Mouse (Mus musculus): ENCODE results near the gene Tmem245.

Gene Tmem245

DNA sequence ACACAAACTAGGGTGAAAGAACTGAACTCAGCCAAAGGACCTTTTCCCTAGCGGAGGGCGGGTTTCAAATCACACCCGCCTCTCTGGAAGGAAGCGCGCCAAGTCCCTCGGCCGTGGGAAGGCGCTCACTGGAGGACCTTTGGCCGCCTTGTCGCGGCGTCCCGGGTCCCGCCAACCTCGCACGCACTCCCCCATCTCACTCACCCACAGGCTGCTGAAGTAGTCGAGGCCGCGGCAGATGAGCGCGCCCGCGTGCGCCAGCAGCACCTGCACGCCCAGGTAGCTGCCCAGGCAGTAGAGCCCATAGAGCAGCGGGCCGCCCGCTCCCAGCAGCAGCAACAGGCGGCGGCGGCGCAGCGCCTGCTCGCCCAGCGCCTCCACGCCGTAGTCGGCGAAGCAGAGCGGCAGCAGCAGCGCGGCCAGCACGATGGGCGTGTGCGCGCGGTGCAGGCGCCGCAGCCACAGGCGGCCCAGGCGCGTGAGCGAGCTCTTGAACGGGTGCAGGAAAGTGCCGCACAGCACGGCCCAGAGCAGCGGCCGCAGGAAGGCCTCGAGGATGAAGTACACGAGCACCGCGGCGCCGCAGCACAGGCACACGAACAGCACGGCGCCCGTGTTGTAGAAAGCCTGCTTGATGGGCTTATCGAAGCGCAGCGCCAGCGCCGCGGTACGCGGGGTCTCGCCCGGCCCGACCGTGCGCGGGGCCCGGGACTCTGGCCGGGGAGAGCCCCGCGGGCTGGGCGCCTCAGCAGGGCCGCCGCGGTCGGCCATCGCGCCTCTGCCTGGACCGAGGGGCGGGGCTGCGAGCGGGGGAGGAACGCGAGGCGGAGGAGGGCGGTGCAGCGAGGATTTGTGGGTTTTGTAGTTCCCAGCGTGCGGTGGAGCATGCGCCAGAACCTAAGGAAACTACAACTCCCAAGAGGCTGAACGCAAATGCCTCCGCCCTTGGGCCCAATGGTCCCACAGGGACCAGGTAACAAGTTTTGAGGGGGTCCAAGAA lies at the start of gene Tmem245:
Gene Tmem245 (minus strand): TSS at position 797 of the 1,000 bp plus-strand sequence.
- peak; percentile 98 for DNase-seq (ENCODE audit: low spot score)

DNA sequence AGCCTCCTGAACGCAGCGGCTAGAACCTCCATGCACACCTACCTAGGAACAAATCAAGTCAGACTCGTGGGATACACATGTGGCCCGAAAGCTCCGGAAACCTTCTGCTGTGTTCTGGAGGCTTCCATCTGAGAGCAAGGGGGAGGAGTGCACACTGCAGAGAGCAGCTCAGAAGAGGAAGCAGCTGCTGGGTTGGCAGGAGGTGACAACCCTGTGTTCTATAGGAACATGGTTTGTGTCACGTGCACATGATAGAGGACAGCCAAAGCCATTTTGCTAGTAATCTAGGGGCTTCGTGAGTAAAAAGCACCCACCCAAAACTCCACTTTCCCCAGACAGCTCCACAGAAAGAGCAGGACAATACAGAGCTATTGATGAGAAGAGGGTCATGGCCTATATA lies 46.1 kb upstream of the Tmem245 start:
- no peak for DNase-seq (ENCODE audit: low spot score)

DNA sequence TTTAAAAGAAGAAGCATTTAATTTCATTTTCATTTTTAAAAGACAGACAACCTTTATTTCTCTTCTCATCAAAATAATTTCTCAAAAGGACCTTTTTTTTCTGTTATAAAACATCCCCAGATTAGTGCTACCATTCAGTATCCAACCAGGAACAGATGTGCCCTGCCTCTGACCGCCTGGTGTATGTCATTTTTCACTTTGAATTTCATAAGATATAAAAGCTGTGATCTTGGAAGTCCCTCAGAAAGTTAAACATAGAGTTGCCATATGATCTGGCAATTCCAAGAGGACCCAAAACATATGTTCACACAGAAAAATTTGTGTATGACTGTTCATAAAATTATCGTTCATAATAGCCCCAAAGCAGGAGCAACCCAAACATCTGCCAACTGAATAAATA lies 44.7 kb upstream of the Tmem245 start:
- DNase-seq (ENCODE audit: low spot score): no peak

- DNase-seq (ENCODE audit: low spot score): peak; percentile 32
Measured at GRCm38 (mm10) chr4:56990215-56990584, 43.0 kb upstream of the Tmem245 start, which contains the start of gene Frrs1l. TSS of gene Frrs1l (minus strand) at chr4:56990391.

DNA sequence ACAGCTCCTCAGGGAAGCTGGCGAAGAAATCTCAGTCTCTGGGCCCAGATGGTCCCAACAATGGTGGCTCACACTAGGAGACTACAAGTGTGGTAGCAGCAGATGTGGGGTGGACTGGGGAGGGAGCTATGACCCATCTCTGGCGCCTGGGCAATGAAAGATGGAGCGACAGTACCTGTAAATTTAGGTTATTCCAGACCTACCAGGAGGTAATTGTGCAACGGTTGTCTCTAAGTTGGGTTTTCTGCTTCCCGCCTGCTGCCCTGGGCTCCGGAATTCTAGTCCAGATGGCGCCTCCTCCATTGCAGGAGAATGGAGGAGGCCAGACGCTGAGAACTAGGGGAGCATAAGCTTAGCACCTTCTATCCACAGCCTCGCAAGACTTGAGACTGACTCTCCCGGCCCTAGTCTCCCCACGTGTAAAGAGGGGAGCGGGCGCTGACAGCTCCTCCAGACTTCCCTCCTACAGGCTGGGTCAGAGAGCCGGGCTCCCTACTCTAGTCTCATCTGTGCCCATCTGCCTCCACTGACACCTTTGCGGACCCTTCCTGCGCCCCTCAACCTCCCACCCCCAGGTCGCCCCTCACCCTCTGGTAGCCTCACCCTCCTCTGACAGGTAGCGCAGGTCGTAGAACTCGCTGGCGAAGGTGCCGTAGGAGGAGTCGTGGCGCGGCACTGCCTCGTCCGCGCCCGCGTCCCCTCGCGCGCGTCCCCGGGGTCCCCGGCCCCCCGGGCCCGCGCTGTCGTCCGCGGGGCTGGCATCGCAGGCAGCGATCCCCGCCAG lies 42.4 kb upstream of the Tmem245 start:
- peak; percentile 22 for DNase-seq (ENCODE audit: low spot score)

GRCm38 (mm10) chr4:56965586-56966179 lies 18.4 kb upstream of the Tmem245 start:
- no peak for DNase-seq (ENCODE audit: low spot score)

GRCm38 (mm10) chr4:56963687-56964086 lies 16.4 kb upstream of the Tmem245 start:
- no peak for DNase-seq (ENCODE audit: low spot score)

- no peak for DNase-seq (ENCODE audit: low spot score)
Measured at GRCm38 (mm10) chr4:56961320-56961925, 14.2 kb upstream of the Tmem245 start.

DNA sequence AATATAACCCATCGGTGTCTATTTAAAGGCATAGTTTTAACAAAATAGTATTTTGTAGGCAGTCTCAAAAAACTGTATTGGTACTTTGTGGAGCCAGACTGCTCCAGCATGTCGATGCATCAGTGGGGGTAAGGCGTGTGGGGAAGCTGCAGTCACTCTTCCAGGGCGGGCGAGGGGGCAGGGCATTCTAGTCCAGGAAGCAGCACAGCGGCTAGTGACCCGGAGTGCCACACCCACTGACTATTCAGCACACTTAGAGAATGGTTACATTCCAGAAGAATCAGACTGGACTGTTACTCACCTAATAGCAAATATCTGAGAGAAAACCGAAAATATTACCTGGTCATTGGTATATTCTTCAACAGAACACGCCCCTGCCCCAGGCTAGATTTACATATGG lies 10.3 kb upstream of the Tmem245 start:
- no peak for DNase-seq (ENCODE audit: low spot score)

DNA sequence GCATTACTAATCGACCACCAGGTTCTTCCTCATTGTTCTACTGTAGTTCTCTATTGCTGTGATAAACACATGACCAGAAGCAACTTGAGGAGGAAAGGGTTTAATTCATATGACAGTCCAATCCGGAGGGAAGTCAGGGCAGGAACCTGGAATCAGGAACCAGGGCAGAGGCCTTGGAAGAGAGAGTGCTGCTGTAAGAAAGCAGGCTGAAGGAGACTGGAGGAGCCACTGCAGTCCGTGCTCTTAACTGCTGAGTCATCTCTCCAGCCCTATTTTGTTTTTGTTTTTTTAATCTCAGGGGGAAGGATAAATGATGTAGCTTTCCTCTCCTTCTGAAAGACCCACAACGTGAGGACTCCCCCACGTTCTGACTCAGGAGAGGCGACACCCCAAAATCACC lies 6.0 kb upstream of the Tmem245 start:
- DNase-seq (ENCODE audit: low spot score): no peak

DNA sequence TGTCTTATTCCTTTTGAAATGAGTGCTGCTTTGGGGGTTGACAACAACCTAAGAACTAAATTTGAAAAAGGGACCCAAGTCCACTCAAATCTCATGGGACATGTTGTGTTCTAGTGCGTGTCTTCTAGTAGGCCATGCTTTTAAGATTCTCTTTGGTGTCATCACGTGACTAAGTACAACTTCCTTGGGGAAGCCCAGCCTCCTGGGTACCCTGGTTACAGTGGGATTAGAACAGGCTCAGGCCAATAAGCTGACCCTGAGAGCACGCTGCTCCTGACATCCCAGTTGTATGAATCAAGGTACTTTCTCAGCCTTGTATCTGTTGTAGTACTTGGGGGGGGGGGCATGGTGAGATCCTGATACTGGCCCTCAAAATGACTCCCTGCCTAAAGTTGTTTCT lies 4.5 kb upstream of the Tmem245 start:
- no peak for DNase-seq (ENCODE audit: low spot score)

- no peak for DNase-seq (ENCODE audit: low spot score)
Measured at GRCm38 (mm10) chr4:56949494-56949893, 2.3 kb upstream of the Tmem245 start.

DNA sequence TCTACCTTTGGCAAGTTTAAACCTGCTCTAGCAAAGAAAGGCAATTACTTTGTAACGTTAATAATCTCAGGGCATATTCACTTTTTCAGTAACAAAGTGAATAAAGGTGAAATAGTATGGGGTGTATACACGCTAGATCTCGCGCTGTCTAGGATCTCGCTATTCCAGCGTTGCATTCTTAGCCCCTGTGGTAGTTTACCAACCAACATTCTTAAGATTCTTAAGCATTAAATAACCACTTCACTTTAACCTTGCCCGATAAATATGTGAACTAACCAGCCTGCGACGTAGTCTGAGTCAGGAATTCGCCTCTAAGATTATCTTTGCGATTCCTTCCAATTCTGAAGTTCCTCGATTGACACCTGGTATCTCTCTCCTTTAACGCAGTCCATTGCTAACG lies 1.1 kb downstream of the Tmem245 start:
- DNase-seq (ENCODE audit: low spot score): peak; percentile 40

DNA sequence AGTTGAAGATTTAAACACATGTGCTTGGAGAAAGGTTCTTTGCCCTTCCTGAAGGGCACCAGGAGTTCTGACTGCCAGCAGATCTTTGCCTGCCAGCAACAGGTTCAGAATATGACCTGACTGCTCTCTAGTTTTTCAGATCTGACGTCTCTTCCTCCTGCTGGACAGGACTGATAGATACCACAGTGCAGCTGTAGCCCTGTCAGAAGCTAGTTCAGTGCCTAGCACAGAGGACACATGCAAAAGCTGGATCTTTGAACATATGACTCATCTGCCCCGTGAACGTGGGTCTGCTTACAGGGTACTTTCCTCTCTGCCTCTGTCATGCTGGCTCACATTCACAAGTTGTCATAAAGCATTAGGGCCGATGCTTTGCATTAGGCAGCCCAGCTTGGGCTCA lies 3.0 kb downstream of the Tmem245 start:
- no peak for DNase-seq (ENCODE audit: low spot score)

- DNase-seq (ENCODE audit: low spot score): no peak
Measured at GRCm38 (mm10) chr4:56943258-56943657, 4.0 kb downstream of the Tmem245 start.

- no peak for DNase-seq (ENCODE audit: low spot score)
Measured at GRCm38 (mm10) chr4:56942567-56942966, 4.7 kb downstream of the Tmem245 start.

DNA sequence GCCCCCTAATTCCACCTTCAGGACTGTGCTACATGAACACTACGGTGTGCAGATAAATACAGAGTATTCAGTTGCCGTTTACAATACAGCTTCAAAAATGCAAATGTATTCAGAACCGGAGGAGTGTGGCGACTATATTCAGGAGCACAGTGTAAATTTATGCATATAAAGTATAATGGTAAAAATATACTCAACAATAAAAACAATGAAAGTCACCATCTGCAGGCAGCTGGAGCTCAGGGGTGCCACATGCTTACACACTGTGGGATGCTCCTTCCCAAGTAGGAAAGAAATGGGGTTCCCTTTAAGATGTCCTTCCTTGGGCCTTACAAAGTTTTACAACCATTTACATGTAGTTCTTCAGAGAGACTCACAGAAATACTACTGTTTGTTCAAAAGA lies 5.8 kb downstream of the Tmem245 start:
- no peak for DNase-seq (ENCODE audit: low spot score)

DNA sequence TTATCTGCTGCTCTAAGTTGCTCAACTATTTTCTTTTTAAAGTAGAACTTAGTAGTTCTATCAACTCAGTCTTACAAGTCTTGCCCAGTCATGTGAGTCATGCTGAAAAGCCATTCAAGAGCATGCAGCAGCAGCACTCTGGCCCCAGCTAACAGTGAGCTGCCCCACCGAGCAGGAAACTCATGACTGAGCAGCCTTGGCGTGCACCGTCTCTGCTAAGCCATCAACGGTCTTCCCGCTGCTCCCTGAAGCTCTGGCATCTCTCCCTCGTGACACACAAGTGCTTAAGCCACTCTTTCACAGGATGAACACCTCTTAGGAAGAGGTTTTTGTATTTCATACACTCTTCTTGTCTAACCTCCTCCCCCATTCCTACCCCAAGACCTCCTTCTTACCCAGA lies 10.1 kb downstream of the Tmem245 start:
- DNase-seq (ENCODE audit: low spot score): peak; percentile 11

DNA sequence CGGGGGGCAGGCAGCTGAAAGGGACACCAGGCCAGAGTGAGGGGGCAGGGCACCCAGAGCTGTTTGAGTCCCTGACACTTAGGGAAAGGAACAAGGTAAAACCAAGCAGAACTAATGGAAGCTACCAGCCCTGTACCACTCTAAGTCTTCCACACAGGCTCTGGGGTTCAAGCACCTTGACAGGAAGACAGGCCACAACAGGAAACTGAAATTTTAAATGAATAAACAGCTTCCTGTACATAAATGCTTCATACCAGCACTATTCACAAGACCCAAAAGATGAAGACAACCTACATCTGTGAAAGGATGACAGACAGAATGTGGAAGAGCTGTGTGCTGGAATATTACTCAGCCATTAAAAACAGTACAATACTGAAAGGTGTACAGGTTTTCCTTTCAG lies 11.9 kb downstream of the Tmem245 start:
- no peak for DNase-seq (ENCODE audit: low spot score)

GRCm38 (mm10) chr4:56933154-56933553 lies 14.1 kb downstream of the Tmem245 start:
- no peak for DNase-seq (ENCODE audit: low spot score)

DNA sequence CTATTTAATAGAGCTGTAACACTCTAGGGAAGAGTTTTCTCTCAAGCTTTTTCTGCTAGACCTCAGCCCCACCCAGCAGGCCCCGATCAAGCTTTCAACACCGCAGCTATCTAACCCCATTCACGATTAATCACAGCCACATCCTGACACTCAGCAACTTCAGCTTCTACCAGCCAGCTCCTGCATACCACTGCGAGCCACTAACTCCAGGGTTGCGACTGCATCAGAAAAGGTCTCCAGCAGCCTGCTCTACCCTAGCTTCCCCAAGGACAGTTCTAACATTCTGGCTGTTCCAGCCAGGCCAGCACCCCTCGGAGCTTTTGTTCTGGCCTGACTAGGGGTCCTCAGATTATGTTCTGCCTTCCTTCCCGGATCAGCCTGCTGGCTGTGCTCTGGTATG lies 15.1 kb downstream of the Tmem245 start:
- DNase-seq (ENCODE audit: low spot score): no peak

- DNase-seq (ENCODE audit: low spot score): no peak
Measured at GRCm38 (mm10) chr4:56930312-56930711, 16.9 kb downstream of the Tmem245 start.

All from embryo, embryonic 10 days (tissue).